Mouse (Mus musculus) hindbrain, embryonic 13.5 days (tissue): ENCODE measurements around the gene Gsdmc4. TPM values are rescaled to one million over a fixed set of nuclear protein-coding genes. Genes with fewer than 3 reads are reported as not detected.
"Not testable (repeated sequence)": the region's sequence is repeated elsewhere in the genome, so short reads cannot be mapped to it uniquely, and the experiment has no call there.

Experiments used
- ATAC-seq: fragments of 200-750 bp; cut with Nextera tagmentation; 2 replicates; pipeline ENCODE4 v1.8.0; 2017; ENCODE audit warnings: moderate TSS enrichment; ENCODE audit not compliant: low FRiP score
- H3K27ac ChIP-seq: fragments of 300-500 bp; sonication (generic); 2 replicates; pipeline ENCODE4 v1.5.1; 2015; ENCODE audit warnings: inconsistent platforms, mild to moderate bottlenecking, moderate library complexity
- H3K27me3 ChIP-seq: fragments of 300-500 bp; sonication (generic); 2 replicates; pipeline ENCODE4 v1.6.1; 2015; ENCODE audit warnings: mild to moderate bottlenecking, inconsistent platforms
- H3K36me3 ChIP-seq: fragments of 300-500 bp; sonication (generic); 2 replicates; pipeline ENCODE4 v1.6.1; 2015; ENCODE audit warnings: mild to moderate bottlenecking, inconsistent platforms
- H3K4me1 ChIP-seq: fragments of 300-500 bp; sonication (generic); replicated peaks from 2 replicates; pipeline ENCODE4 v1.6.1; 2015; ENCODE audit warnings: inconsistent platforms
- H3K4me2 ChIP-seq: fragments of 300-500 bp; sonication (generic); 2 replicates; pipeline ENCODE4 v1.6.1; 2015; ENCODE audit warnings: inconsistent platforms, mild to moderate bottlenecking, moderate library complexity
- H3K4me3 ChIP-seq: fragments of 300-500 bp; sonication (generic); 2 replicates; pipeline ENCODE4 v1.5.1; 2015; ENCODE audit warnings: mild to moderate bottlenecking, inconsistent platforms
- H3K9ac ChIP-seq: fragments of 300-500 bp; sonication (generic); 2 replicates; pipeline ENCODE4 v1.6.1; 2015; ENCODE audit warnings: mild to moderate bottlenecking, inconsistent platforms
- H3K9me3 ChIP-seq: fragments of 300-500 bp; sonication (generic); 2 replicates; pipeline ENCODE4 v1.6.1; 2016; ENCODE audit warnings: inconsistent platforms
- WGBS: fragments of 180-500 bp; shearing (Covaris S2); methylation state at CpG from one replicate; pipeline ENCODE4 v1.1.7; 2015; 5-methylcytosine and 5-hydroxymethylcytosine counted together
- polyA plus RNA-seq: library from polyadenylated mRNA; unstranded; fragments of >200 nt; fragmentation: Nextera tagmentation; extraction: Ambion mirVana; gene quantifications from 2 replicates; pipeline ENCODE4 v1.2.1, GENCODE M21; 2015

Gene Gsdmc4
- polyA plus RNA-seq: not detected in 2 replicates

DNA sequence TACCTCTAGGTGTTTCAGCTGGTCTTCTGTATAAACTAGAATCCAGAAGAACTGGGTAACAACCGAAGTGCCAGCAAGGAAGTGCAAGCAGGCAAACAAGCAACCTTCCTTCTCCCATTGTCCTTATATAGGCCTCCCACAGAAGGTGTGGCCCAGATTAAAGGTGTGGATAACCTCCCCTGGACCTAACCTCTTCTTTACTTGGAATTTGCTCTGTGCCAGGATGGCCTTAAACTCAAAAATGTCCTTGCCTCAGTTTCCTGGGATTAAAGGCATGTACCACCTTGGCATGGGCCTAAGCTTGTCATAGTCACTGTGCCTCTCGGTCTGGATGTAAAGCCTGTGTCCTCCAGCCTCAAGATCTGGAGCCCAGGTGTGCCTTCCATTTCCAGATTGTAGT, at the start of gene Gsdmc4:
Gene Gsdmc4 (minus strand): TSS at position 101 of the 400 bp plus-strand sequence.
- H3K4me3 ChIP-seq, H3K9ac ChIP-seq, H3K9me3 ChIP-seq, H3K4me2 ChIP-seq, H3K36me3 ChIP-seq, ATAC-seq, H3K4me1 ChIP-seq, H3K27ac ChIP-seq, H3K27me3 ChIP-seq: not testable (repeated sequence)
- WGBS: 87% methylated on average over 2 of the region's 2 CpGs

GRCm38 (mm10) chr15:63960542-63960941, 48.4 kb upstream of the Gsdmc4 start:
- ATAC-seq: no peak
- Histone ChIP-seq H3K27me3 (no peaks in the 10 kb centered on the region), H3K4me1 (no peaks in the 10 kb centered on the region), H3K9me3 (no peaks in the 10 kb centered on the region), H3K9ac (no peak overlapping the region), H3K4me3 (no peak overlapping the region), H3K27ac (no peak overlapping the region), H3K36me3 (no peaks in the 10 kb centered on the region), H3K4me2 (no peak overlapping the region)
- WGBS: 96% methylated on average over 2 of the region's 2 CpGs

DNA sequence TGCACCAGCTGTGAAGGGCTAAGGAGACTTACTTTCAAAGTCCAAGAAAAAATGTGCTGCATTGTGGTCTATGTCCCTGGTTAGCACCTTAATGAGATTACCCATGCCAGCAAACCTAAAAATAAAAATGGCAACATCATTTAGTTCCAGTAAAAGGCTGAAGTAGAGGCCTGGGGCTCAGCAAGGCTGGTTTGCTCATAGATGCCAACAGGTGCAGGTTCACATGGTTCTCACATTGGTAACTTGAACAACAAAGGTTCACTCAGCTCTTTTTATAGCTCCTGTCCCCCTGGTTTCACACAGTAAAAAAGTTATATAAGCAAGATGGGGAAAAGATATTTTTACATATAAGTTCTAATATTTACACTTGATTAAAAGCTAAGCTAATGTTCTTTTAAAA, 45.5 kb upstream of the Gsdmc4 start:
- Histone ChIP-seq H3K4me3 (no peak overlapping the region), H3K4me1 (no peaks in the 10 kb centered on the region), H3K27ac (no peak overlapping the region), H3K4me2 (no peak overlapping the region), H3K9ac (no peak overlapping the region), H3K27me3 (no peaks in the 10 kb centered on the region), H3K9me3 (no peaks in the 10 kb centered on the region), H3K36me3 (no peaks in the 10 kb centered on the region)
- ATAC-seq: no peak

GRCm38 (mm10) chr15:63953256-63953655, 41.2 kb upstream of the Gsdmc4 start:
- Histone ChIP-seq H3K4me1 (no peaks in the 10 kb centered on the region), H3K27ac (no peak overlapping the region), H3K27me3 (no peaks in the 10 kb centered on the region), H3K9ac (no peak overlapping the region), H3K4me3 (no peak overlapping the region), H3K9me3 (no peaks in the 10 kb centered on the region), H3K36me3 (peaks cover 5% of the 10 kb centered on the region; the same call in 1 of the 2 replicates), H3K4me2 (no peak overlapping the region)
- no peak for ATAC-seq
- 73% methylated on average over 4 of the region's 4 CpGs for WGBS

DNA sequence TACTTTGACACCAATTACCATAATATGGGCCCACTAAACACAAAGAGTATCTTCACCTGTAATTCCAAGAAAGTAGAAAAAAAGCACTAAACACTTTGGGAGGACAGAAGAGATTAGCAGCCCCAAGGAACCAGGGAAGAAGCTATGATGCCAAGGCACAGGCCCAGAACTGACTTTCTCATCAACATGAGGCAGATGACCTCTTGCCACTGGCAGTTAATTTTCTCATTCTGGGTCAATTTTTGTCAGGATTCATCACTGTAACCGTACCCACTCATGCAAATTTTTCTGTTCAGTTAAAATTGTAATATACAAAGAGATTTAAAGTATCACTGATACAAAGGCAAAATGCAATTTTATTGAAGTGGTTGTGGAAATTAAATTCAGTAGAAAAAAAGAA, 29.1 kb upstream of the Gsdmc4 start:
- 83% methylated on average over 1 of the region's 1 CpGs for WGBS

GRCm38 (mm10) chr15:63932656-63933055, 20.6 kb upstream of the Gsdmc4 start:
- H3K4me1 ChIP-seq: no peaks in the 10 kb centered on the region
- 98% methylated on average over 1 of the region's 1 CpGs for WGBS
- H3K4me3 ChIP-seq: no peak overlapping the region
- no peaks in the 10 kb centered on the region for H3K9me3 ChIP-seq
- peaks cover 56% of the 10 kb centered on the region for H3K36me3 ChIP-seq
- H3K9ac ChIP-seq: no peak overlapping the region
- ATAC-seq: no peak
- H3K27me3 ChIP-seq: no peaks in the 10 kb centered on the region
- no peak overlapping the region for H3K27ac ChIP-seq
- H3K4me2 ChIP-seq: no peak overlapping the region

More for the DNA sequence above, 29.1 kb upstream of the Gsdmc4 start:
- Histone ChIP-seq H3K4me2 (no peak overlapping the region), H3K9me3 (no peaks in the 10 kb centered on the region), H3K9ac (no peak overlapping the region), H3K4me1 (no peaks in the 10 kb centered on the region), H3K27ac (no peak overlapping the region), H3K27me3 (no peaks in the 10 kb centered on the region), H3K36me3 (peaks cover 35% of the 10 kb centered on the region), H3K4me3 (no peak overlapping the region)
- no peak for ATAC-seq

DNA sequence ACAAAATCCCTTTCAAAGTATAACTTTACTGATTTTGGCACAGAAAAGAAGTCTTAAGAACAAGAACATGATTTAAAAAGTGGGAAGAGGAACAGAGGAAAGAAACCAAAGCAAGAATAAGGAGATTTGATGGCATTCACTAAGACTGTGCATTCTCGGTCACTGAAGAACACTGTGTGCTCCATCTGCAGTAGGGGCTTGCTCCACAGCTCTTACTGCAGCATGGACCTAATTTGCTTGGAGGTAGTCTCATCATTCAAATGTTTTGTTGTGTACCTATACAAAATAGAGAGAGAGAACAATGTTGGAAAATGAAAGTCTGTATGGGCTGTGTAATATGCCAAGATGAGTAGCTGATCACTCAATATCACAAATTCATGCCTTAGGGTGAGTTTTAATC, 19.3 kb upstream of the Gsdmc4 start:
- Histone ChIP-seq H3K27ac (no peak overlapping the region), H3K4me1 (no peaks in the 10 kb centered on the region), H3K4me2 (no peak overlapping the region), H3K9ac (no peak overlapping the region), H3K27me3 (no peaks in the 10 kb centered on the region), H3K36me3 (peaks cover 49% of the 10 kb centered on the region), H3K9me3 (no peaks in the 10 kb centered on the region), H3K4me3 (no peak overlapping the region)
- 95% methylated on average over 1 of the region's 1 CpGs for WGBS
- ATAC-seq: no peak

DNA sequence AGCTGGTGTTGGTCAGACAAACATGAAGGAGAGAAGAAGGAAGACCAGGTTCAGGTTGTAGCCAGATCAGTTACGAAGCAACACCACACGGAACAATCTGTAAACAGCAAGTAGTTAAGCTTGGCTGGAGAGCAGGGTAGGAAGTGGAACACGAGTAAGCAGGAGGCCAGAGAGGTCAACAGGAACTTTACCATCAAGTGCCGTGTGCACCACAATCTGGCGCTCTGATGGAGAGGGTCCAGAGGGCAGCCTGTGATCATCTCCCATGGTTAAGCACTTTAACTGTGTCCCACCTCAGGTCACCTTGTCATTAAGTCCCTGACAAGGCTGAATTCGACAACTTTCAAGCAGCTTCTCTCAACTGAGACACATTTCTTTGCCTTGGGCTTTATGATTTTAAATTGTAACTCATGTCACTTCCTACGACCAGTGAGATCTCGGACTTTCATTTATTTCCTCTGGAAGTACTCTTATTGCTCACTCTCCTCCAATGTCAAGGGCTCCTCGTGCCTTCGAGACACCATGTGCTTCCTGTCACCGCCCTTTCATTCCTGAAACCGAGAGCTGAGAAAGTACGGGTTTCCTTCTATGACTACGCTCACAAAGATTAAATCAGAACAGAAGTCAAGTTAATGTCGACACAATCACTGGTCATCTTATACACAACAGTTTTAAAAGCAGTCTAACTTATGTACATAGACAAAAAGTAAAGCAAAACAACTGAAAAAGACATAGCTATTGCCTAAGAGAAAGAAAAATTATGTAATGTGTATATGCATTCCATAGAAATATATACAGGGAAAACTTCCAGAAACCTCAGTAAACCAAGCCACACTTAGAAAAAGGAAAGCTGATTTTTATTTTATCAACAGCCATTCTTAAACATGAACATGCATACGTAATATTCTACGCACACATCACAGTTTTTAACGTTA, 18.3 kb upstream of the Gsdmc4 start:
- no peak overlapping the region for H3K4me3 ChIP-seq
- WGBS: 93% methylated on average over 18 of the region's 18 CpGs
- H3K4me1 ChIP-seq: no peaks in the 10 kb centered on the region
- no peaks in the 10 kb centered on the region for H3K27me3 ChIP-seq
- H3K9ac ChIP-seq: no peak overlapping the region
- ATAC-seq: no peak
- H3K4me2 ChIP-seq: no peak overlapping the region
- H3K36me3 ChIP-seq: peaks cover 44% of the 10 kb centered on the region
- no peak overlapping the region for H3K27ac ChIP-seq
- H3K9me3 ChIP-seq: no peaks in the 10 kb centered on the region

DNA sequence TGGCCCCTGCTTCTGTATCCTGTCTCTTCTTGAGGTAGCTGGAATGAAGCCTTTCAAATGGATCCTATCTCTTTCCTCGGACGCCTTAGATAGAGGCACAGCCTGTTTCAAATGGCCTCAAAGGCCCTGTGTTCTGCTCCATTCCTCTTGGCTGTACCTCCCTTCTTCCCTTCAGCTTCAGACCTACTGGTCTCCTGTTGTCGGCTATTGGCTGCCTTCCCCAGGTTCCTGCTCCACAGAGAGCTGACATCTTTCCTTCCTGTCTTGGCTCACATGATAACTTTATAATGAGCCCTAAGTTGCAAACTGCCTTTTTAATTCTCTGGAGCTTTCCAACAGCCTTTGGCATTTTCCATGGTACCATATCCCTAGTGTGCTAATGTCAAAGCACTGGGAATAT, 14.1 kb upstream of the Gsdmc4 start:
- ATAC-seq: no peak
- Histone ChIP-seq H3K4me3 (no peak overlapping the region), H3K4me1 (no peaks in the 10 kb centered on the region), H3K9me3 (no peaks in the 10 kb centered on the region), H3K4me2 (no peak overlapping the region), H3K27me3 (no peaks in the 10 kb centered on the region), H3K9ac (no peak overlapping the region), H3K36me3 (peaks cover 21% of the 10 kb centered on the region), H3K27ac (no peak overlapping the region)
- 92% methylated on average over 3 of the region's 3 CpGs for WGBS

- Histone ChIP-seq H3K4me2 (no peak overlapping the region), H3K9ac (no peak overlapping the region), H3K36me3 (peaks cover 13% of the 10 kb centered on the region), H3K27me3 (no peaks in the 10 kb centered on the region), H3K9me3 (no peaks in the 10 kb centered on the region), H3K4me3 (no peak overlapping the region), H3K4me1 (no peaks in the 10 kb centered on the region), H3K27ac (no peak overlapping the region)
- no peak for ATAC-seq
- whole genome bisulfite sequencing: 96% methylated on average over 1 of the region's 1 CpGs
These were observed 12.4 kb upstream of the Gsdmc4 start for GRCm38 (mm10) chr15:63924484-63924883.

- not testable (repeated sequence) for ATAC-seq, H3K9ac ChIP-seq, H3K27ac ChIP-seq, H3K27me3 ChIP-seq, H3K36me3 ChIP-seq, H3K4me1 ChIP-seq, H3K4me3 ChIP-seq, H3K9me3 ChIP-seq, H3K4me2 ChIP-seq
- WGBS: 93% methylated on average over 2 of the region's 5 CpGs
These were observed 9.5 kb upstream of the Gsdmc4 start for GRCm38 (mm10) chr15:63921618-63922017.

GRCm38 (mm10) chr15:63919728-63920127, 7.6 kb upstream of the Gsdmc4 start:
- H3K4me1 ChIP-seq, ATAC-seq, H3K36me3 ChIP-seq, H3K9ac ChIP-seq, H3K4me3 ChIP-seq, H3K9me3 ChIP-seq, H3K27me3 ChIP-seq, H3K4me2 ChIP-seq, H3K27ac ChIP-seq: not testable (repeated sequence)
- WGBS: 73% methylated on average over 1 of the region's 2 CpGs

DNA sequence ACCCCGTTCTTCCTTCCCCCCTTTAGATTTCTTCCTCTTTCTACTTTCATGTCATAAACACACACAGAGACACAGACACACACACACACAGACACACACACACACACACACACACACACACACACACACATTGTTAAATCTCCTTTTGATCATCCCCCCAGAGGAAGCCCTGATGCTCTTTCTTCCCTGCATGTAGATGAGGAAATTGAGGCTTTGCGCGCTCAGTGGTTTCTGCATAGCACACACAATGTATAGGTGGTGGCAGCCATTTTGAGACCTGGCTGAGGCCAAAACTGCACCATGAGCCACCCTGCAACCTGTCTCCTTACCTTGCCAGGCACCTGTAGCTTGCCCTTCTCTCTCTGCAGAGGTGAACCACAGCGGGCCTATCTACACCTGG, 4.5 kb upstream of the Gsdmc4 start:
- H3K27me3 ChIP-seq, H3K9me3 ChIP-seq, H3K36me3 ChIP-seq, H3K27ac ChIP-seq, ATAC-seq, H3K9ac ChIP-seq, H3K4me2 ChIP-seq, H3K4me1 ChIP-seq, H3K4me3 ChIP-seq: not testable (repeated sequence)
- WGBS: 90% methylated on average over 4 of the region's 4 CpGs
